Mouse (Mus musculus) left cerebral cortex, adult 9 months (tissue): ENCODE results near the gene Ciart.
"Not testable (repeated sequence)": the region's sequence is repeated elsewhere in the genome, so short reads cannot be mapped to it uniquely, and the experiment has no call there.

Source experiments
- DNase-seq, 2 experiments: peaks; one replicate each; pipeline ENCODE4 v3.0.0; 2022; ENCODE audit warnings: low spot score in 2 of 2

Ciart gene

DNA sequence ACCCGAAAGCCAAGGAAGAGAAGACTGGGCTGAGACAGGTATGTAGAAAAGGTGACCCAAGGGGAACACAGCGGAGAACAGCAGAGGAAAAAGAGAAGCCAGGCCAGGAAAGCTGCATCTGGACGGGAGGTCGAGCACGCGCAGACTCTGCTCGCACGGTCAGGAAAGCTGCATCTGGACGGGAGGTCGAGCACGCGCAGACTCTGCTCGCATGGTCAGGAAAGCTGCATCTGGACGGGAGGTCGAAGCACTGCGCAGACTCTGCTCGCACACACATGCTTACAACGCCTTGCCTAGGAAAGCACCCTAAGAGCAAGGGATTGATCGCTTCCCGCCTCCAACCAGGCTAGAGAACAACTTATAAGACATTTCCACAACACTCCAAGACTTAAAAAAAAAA is 16.5 kb downstream of the Ciart start:
- no peak for DNase-seq

DNA sequence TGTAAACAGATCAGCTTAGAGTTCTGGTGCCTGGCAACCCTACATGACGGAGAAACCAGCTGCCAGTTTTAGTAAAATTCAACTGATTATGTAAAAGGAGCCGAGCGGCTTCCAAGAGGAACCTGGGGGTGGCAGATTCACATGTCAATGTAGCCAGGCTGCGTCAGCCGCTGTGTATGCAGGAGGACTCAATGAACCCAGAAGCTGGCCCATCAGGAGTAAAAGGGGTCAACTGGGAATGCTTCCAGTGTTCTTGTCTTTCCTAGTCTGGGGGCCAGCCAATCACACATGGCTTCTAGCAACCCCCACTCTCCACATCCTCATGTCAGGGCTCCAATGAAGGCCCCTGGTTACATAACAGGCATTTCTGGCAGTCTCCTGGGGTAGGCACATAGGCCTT is 17.0 kb downstream of the Ciart start:
- DNase-seq, result peak; percentile 81 to 83

DNA sequence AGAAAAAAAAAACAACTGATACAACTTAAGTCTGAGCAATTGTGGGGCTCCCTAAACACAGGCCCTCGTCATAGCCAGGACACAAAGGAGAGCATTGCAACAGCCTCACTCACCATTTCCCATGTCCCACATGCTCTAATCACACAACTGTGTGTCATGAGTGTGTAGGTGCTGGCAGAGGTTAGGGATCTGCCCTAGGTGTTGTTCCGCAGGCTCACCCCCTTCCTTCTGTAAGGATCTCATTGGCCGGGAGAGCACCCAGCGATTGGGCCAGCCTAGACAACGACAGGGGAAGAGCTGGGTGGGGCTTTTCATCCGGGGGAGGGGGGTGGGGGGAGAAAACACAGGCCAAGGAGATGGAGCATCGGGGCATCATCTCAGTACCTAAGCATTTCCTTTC is 18.5 kb downstream of the Ciart start:
- no peak for DNase-seq

DNA sequence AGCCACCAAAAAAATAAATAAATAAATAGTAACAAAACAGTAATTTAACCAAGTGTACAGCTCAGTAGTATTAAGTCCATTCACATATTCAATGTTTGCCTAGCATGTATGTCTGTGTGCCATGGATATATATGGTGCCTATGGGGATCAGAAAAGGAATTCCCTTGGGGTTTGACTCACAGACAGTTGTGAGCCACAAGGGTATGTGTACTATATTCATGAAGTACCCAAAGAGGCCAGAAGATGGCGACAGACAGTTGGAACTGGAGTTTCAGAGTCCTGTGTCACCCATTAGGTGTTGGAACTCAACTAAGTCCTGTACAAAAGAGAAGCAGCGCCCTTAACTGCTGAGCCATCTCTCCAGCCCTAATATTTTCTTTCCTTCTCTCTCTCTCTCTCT is 20.3 kb downstream of the Ciart start:
- DNase-seq, result peak in 1 of 2 experiments; percentile 82

DNA sequence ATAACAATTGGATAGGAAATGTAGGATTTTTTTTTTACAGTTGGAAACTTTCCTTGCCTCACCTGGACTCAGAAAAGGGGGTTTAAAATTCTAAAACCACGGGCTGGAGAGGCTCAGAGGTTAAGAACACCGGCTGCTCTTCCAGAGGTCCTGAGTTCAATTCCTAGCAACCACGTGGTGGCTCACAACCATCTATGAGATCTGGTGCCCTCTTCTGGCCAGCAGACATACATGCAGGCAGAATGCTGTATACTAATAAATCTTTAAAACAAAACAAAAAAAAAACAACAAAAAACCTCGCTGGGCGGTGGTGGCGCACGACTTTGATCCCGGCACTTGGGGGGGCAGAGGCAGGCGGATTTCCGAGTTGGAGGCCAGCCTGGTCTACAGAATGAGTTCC is 20.8 kb downstream of the Ciart start:
- no peak for DNase-seq

DNA sequence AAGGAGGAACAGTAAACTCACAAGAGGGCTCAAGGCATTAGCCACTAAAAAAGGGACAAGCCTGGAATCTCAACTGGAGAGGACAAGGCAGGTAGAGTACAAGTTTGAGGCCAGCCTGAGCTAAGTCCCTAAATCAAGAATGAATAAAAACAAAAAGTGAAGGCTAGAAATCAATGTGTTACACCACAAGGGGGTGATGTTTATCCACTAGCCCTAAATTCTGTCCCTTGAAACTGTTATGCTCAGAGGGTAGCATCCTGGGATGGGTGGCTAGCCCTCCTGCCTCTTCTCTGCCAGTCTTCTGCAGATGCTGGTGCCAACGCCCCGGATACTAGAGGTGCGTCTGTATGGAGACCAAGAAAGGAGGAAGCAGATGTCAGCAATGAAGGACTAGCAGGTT is 21.7 kb downstream of the Ciart start:
- no peak for DNase-seq

DNA sequence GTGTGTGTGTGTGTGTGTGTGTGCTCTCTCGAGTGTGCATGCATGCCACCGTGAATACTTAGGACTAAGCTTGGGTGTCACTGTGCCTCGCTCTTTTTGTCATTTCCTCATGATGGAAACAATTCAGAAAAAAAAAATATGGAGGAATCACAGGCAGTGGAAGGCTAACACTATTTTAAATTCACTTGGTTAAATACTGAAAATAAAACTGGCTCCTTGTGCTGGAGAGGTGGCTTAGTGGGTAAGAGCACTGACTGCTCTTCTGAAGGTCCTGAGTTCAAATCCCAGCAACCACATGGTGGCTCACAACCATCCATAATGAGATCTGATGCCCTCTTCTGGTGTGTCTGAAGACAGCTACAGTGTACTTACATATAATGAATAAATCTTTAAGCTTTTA is 23.8 kb downstream of the Ciart start:
- DNase-seq, result not testable (repeated sequence)

DNA sequence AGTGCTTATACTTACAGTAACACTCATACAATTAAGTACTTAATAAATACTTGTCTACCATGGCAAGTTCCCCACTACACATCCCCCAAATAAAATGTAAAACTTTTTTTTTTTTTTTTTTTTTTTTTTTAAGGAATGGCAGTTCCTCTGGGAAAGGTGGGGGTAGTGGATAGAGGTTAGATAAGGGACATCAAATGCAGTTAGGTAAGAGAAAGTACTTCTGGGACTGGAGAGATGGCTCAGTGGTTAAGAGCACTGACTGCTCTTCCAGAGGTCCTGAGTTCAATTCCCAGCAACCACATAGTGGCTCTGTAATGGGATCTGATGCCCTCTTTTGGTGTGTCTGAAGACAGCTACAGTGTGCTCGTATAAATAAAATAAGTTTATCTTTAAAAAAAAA is 25.0 kb downstream of the Ciart start:
- not testable (repeated sequence) for DNase-seq

DNA sequence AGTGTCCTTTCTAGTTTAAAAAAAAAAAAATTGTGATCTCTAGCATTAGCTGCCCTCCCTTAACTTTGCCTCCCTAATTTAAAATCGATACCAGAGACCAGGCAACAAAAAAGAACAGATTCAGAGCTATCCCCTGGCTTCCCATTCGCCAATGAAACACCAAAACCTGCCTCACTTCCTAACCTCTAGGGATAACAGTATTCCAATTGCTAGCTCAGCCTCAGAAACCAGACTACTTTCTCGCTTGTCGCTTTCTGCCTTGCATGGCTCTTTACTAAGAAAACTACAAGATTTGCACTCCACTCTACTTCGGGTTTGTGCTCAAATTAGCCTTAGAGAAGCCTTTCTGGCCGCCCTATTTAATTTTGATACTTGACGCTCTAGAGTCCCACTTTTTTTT is 25.9 kb downstream of the Ciart start:
- DNase-seq, result no peak

DNA sequence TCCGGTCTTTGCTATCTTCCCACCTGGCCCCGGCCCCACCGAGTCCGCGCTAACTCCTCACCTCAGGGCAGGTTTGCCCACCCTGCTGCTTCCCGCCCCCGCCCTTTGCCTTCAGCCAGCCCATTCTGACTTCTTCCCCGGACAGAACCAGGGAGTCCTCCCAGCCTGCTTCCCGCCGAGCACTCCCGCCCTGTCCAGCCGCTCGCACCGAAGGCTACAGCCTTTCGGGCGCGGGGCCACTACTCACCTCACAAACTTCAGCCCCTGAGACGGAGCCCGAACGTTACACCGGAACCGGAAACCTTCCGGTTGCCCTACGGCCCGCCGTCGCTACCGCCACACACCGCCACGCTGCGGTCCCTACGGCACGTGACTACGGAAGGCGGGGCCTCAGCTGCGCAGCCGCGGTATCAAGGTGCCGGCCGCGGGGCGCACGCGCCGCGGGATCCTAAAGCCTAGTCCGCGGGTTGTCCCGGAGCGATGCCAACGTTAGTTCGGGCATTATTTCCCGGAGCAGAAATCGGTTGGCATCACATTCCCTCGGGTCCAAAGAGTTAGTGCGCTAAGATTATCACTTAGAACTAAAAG is 26.5 kb downstream of the Ciart start, which contains the start of gene Prpf3:
Gene Prpf3, minus strand, starts transcription at position 384 of the 588 bp plus-strand sequence.
- peak; percentile 84 to 94 for DNase-seq

DNA sequence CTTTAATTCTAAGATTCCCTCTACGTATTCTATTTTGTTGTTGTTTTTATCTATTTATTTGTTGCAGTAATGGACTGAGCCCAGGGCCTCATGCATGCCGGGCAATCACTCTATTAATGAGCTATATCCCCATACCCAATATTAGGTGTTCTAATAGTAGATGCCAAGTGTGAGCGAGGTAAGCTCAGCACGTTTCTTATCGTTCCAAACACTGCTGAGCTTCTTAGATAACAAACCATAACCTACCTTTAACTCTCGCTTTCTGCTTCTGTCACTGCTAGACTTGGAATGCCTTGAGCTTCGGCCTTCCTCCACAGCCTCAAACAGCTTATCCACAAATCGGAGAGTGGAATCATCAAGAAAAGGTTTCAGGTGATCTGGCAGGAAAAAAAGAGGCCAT is 30.7 kb downstream of the Ciart start:
- no peak for DNase-seq

DNA sequence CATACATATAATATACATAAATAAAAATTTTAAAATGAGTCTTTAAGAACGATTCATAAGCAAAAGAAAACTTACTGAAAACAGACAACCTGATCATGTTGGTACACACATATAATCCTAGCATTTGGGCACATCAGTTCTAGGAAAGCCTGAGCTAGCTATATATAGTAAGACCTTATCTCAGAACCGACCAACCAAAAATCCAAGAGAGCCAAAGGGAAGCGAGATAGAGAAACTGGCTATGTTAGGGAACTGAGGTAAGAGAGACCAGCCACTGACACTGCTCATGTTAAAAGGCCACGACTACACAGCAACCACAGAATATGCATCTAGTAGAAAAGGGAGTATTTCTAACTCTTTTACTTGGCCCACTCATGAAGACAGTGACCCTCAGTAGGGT is 31.4 kb downstream of the Ciart start:
- DNase-seq, result no peak

DNA sequence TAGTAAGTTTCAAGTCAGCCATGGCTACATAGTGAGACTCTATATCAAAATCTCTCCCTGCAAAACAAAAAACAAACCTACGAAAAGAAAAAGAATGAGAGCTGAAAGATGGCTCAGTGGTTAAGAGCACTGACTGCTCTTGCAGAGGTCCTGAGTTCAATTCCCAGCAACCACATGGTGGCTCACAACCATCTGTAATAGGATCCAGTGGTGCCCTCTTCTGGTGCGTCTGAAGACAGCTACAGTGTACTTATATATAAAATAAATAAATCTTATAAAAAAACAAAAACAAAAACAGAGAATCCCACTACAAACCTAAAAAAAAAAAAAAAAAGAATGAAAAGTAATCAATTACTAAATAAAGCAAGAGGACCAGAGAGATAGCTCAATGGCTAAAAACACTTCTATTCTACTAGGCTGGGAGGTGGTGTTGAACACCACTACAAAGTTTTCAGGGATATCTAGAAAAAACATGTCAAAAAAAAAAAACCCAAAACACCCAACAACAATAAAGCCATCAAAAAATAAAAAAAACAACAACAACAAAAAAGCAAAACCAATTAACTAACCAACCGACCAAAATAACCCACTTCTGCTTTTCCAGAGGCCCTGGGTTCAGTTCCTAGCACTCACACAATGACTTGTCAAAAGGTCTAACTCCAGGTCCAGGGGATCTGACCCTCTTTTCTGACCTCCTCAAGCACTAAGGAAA is 39.4 kb downstream of the Ciart start:
- no peak for DNase-seq

DNA sequence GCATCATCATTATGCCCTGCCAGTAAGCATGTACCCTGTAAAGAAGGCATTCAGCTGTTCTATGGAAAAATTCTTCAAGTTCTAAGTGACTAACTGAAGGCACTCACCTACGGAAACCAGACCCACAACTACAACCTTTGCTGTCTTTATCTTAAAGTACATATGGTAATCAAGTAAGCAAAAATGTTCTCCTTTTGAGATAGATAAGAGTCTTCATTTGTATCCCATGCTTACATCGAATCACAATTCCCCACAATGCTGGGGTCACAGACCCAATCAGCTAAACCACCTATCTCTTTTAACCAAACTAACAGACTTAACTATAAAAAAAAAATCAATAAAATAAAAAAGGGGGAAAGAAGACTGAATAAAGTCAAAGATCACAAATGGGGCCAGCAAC is 42.8 kb downstream of the Ciart start:
- no peak for DNase-seq

DNA sequence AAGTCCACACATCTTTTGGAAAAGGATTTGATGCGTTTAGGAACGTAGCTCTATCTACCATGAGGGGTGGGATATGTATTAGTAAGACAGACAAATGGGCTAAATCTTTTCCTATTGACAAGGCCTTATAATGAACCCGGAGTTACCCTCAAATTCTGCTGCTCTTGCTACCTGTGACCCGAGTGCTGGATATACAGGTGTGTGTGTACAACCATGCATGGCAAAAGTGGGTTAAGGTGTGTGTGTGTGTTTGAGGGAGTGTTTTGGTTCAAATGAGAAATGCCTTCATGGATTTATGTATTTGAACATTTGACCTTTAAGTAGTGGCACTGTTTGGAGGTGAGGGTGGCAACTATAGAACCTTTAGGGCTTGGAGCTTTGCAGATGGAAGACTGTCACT is 53.0 kb downstream of the Ciart start:
- no peak for DNase-seq
